Mouse (Mus musculus) liver, embryonic 16.5 days (tissue): Measurements from ENCODE around the gene Polr1e. TPM values are rescaled to one million over a fixed set of nuclear protein-coding genes. Genes with fewer than 3 reads are reported as not detected.
"Not testable (repeated sequence)": the region's sequence is repeated elsewhere in the genome, so short reads cannot be mapped to it uniquely, and the experiment has no call there.

Source experiments
- ATAC-seq: fragments of 200-750 bp; cut with Nextera tagmentation; 2 replicates; pipeline ENCODE4 v1.8.0; 2017; ENCODE audit warnings: low read depth, mild to moderate bottlenecking, moderate number of reproducible peaks, moderate library complexity
- H3K27ac ChIP-seq: fragments of 300-500 bp; sonication (generic); 2 replicates; pipeline ENCODE4 v1.5.1; 2014; ENCODE audit warnings: mild to moderate bottlenecking, low read length
- H3K27me3 ChIP-seq: fragments of 300-500 bp; sonication (generic); 2 replicates; pipeline ENCODE4 v1.6.1; 2014; ENCODE audit warnings: low read depth, low read length, mixed read lengths; ENCODE audit not compliant: control insufficient read depth, insufficient read depth
- H3K36me3 ChIP-seq: fragments of 300-500 bp; sonication (generic); 2 replicates; pipeline ENCODE4 v1.6.1; 2014; ENCODE audit warnings: mild to moderate bottlenecking; ENCODE audit not compliant: control insufficient read depth, insufficient read depth
- H3K4me1 ChIP-seq: fragments of 300-500 bp; sonication (generic); 2 replicates; pipeline ENCODE4 v1.6.1; 2014; ENCODE audit warnings: low read depth, low read length, mixed read lengths; ENCODE audit not compliant: control insufficient read depth
- H3K4me2 ChIP-seq: fragments of 300-500 bp; sonication (generic); 2 replicates; pipeline ENCODE4 v1.6.1; 2014; ENCODE audit warnings: low read depth, low read length, mixed read lengths
- H3K4me3 ChIP-seq: fragments of 300-500 bp; sonication (generic); 2 replicates; pipeline ENCODE4 v1.5.1; 2014; ENCODE audit warnings: low read depth, mild to moderate bottlenecking, low read length
- H3K9ac ChIP-seq: fragments of 300-500 bp; sonication (generic); 2 replicates; pipeline ENCODE4 v1.6.1; 2014; ENCODE audit warnings: low read depth, low read length
- H3K9me3 ChIP-seq: fragments of 300-500 bp; sonication (generic); replicated peaks from 2 replicates; pipeline ENCODE4 v1.6.1; 2016; ENCODE audit warnings: low read length; ENCODE audit not compliant: control insufficient read depth
- WGBS: fragments of 180-500 bp; shearing (Covaris S2); extraction: QIAGEN DNeasy Blood & Tissue Kit; methylation state at CpG from one replicate; pipeline ENCODE4 v1.1.7; 2014; ENCODE audit not compliant: insufficient replicate concordance; 5-methylcytosine and 5-hydroxymethylcytosine counted together
- polyA plus RNA-seq: library from polyadenylated mRNA; unstranded; fragments of >200 nt; fragmentation: Nextera tagmentation; extraction: Ambion mirVana; gene quantifications from 2 replicates; pipeline ENCODE4 v1.2.1, GENCODE M21; 2015

Gene Polr1e
- polyA plus RNA-seq, 1 experiment from 2014 or later, result 11.4 TPM

- not testable (repeated sequence) for H3K36me3 ChIP-seq, H3K4me3 ChIP-seq, ATAC-seq, H3K9me3 ChIP-seq, H3K27ac ChIP-seq, H3K9ac ChIP-seq, H3K4me2 ChIP-seq, H3K4me1 ChIP-seq, H3K27me3 ChIP-seq
- 63% methylated on average over 1 of the region's 1 CpGs for WGBS
Observed at GRCm38 (mm10) chr4:45063836-45064235, 45.5 kb downstream of the Polr1e start.

GRCm38 (mm10) chr4:45064577-45064976 lies 46.2 kb downstream of the Polr1e start:
- Histone ChIP-seq H3K27me3 (no peaks in the 10 kb centered on the region), H3K9ac (no peak overlapping the region), H3K4me2 (no peak overlapping the region), H3K27ac (no peak overlapping the region), H3K4me1 (peaks cover 2% of the 10 kb centered on the region; the same call in 1 of the 2 replicates), H3K9me3 (no peaks in the 10 kb centered on the region), H3K4me3 (no peak overlapping the region), H3K36me3 (peaks cover 2% of the 10 kb centered on the region; the same call in 1 of the 2 replicates)
- WGBS, result 63% methylated on average over 2 of the region's 2 CpGs
- no peak for ATAC-seq

GRCm38 (mm10) chr4:45066036-45066730 lies 47.8 kb downstream of the Polr1e start:
- Histone ChIP-seq H3K27me3 (no peaks in the 10 kb centered on the region), H3K4me3 (no peak overlapping the region), H3K4me1 (peaks cover 6% of the 10 kb centered on the region; the same call in 1 of the 2 replicates), H3K4me2 (no peak overlapping the region), H3K9ac (no peak overlapping the region), H3K27ac (no peak overlapping the region), H3K9me3 (no peaks in the 10 kb centered on the region), H3K36me3 (peaks cover 2% of the 10 kb centered on the region; the same call in 1 of the 2 replicates)
- ATAC-seq, result no peak
- WGBS, result 27% methylated on average over 2 of the region's 2 CpGs

GRCm38 (mm10) chr4:45067742-45068141 lies 49.4 kb downstream of the Polr1e start:
- WGBS, result 62% methylated on average over 4 of the region's 4 CpGs
- peaks cover 13% of the 10 kb centered on the region; the same call in 1 of the 2 replicates for H3K4me1 ChIP-seq
- H3K9me3 ChIP-seq, result no peaks in the 10 kb centered on the region
- no peak overlapping the region for H3K4me2 ChIP-seq
- H3K36me3 ChIP-seq, result no peaks in the 10 kb centered on the region
- H3K4me3 ChIP-seq, result no peak overlapping the region
- H3K27me3 ChIP-seq, result no peaks in the 10 kb centered on the region
- ATAC-seq, result no peak
- no peak overlapping the region for H3K9ac ChIP-seq
- no peak overlapping the region for H3K27ac ChIP-seq

DNA sequence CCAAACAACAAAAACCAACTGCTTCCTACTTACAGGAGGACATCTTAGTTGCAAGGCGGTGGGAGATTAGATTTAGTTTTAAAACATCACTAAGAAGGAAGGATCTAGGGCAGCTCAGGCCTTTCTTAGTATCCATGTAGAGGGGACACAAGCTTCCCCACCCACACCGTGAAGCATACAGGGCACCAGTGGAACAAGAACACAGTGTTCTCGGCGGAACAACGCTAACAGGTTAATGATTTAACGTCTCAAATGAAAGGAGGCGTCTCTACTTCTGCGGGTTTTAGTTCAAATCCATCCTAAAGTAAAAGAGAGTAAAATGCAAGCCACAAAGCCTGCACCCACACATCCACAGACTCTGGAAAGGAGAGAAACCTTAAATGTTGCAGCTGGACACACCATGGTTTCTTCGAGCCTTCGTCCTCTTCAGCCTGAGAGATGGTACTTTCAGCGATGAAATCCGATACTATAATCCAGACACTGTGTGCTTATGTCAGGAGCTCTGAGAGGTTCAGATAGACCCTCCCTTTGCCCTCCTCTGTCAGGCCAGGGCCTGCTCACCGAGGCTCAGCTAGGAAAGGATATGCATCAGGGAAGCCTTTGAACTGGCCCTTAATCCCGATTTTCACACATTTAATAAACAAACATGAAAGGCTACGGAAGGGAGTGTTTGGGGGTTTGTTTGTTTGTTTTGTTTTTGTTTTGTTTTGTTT lies 54.0 kb downstream of the Polr1e start:
- Histone ChIP-seq H3K36me3 (no peaks in the 10 kb centered on the region), H3K4me3 (no peak overlapping the region), H3K27me3 (no peaks in the 10 kb centered on the region), H3K4me2 (no peak overlapping the region), H3K4me1 (peaks cover 35% of the 10 kb centered on the region), H3K27ac (no peak overlapping the region), H3K9me3 (no peaks in the 10 kb centered on the region), H3K9ac (no peak overlapping the region)
- ATAC-seq, result no peak
- 74% methylated on average over 15 of the region's 15 CpGs for WGBS

DNA sequence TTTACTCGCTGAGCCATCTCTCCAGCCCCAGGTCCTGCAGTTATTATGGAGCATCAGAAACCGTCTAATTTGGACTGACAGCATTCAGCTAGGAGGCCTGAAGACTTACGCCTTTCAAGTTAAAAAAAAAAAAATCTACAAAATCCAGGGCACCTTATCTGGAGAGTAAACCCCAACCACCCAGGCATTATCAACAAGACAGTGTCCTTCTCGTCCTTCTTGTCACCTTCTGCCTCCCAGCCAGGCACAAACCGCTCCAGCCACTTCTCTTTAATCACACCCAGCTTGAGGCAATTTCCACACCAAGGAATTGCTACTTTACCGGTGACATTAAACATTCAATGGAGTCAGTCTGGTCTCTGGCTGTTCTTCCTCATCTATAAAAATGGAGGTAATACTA lies 55.2 kb downstream of the Polr1e start:
- Histone ChIP-seq H3K36me3 (no peaks in the 10 kb centered on the region), H3K27me3 (no peaks in the 10 kb centered on the region), H3K4me2 (no peak overlapping the region), H3K4me3 (no peak overlapping the region), H3K27ac (peak overlapping the region; percentile 13), H3K9ac (no peak overlapping the region), H3K4me1 (peaks cover 35% of the 10 kb centered on the region), H3K9me3 (0 out of 2 replicates have a peak, but pooled peaks cover 2% of the 10 kb centered on the region)
- WGBS, result 26% methylated on average over 6 of the region's 6 CpGs
- peak; percentile 79 for ATAC-seq

- 66% methylated on average over 4 of the region's 4 CpGs for WGBS
- H3K27ac ChIP-seq, ATAC-seq: not testable (repeated sequence)
Observed at GRCm38 (mm10) chr4:45081041-45081440, 62.7 kb downstream of the Polr1e start.

DNA sequence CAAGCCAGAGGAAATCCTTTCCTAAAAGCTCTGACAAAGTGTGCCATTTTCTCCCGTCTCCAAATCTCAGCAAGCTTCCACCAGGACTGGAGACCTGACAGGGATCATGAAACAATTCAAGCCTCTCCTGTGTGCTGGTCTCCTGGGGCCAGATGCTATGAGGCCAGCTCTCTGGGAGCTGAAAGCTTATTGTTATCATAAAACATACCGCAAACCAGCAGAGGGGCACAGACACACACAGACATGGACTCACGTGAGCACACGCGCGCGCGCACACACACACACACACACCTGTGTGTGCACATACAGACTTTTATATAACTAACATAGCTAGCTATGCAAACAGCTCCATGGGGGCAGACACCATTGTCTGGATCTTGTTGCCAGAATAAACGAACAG lies 64.6 kb downstream of the Polr1e start:
- WGBS, result 71% methylated on average over 9 of the region's 9 CpGs
- Histone ChIP-seq H3K36me3 (no peaks in the 10 kb centered on the region), H3K4me3 (peak overlapping the region; percentile 95), H3K27ac (no peak overlapping the region), H3K9me3 (0 out of 2 replicates have a peak, but pooled peaks cover under 1% of the 10 kb centered on the region), H3K4me2 (peak overlapping the region; percentile 100), H3K27me3 (no peaks in the 10 kb centered on the region), H3K4me1 (peaks cover 25% of the 10 kb centered on the region), H3K9ac (no peak overlapping the region)
- no peak for ATAC-seq

More at GRCm38 (mm10) chr4:45081041-45081440, 62.7 kb downstream of the Polr1e start:
- H3K4me2 ChIP-seq, H3K9me3 ChIP-seq, H3K4me3 ChIP-seq, H3K27me3 ChIP-seq, H3K9ac ChIP-seq, H3K36me3 ChIP-seq: not testable (repeated sequence)
- H3K4me1 ChIP-seq, result peaks cover 17% of the 10 kb centered on the region

- H3K4me3 ChIP-seq, result peak overlapping the region; percentile 95
- peak overlapping the region; percentile 100 for H3K4me2 ChIP-seq
- peaks cover 25% of the 10 kb centered on the region for H3K4me1 ChIP-seq
- H3K9ac ChIP-seq, result peak overlapping the region; percentile 94
- no peaks in the 10 kb centered on the region for H3K9me3 ChIP-seq
- no peak for ATAC-seq
- no peaks in the 10 kb centered on the region for H3K27me3 ChIP-seq
- H3K27ac ChIP-seq, result no peak overlapping the region
- 7% methylated on average over 8 of the region's 8 CpGs for WGBS
- H3K36me3 ChIP-seq, result no peaks in the 10 kb centered on the region
Observed at GRCm38 (mm10) chr4:45083487-45083886, 65.1 kb downstream of the Polr1e start.
